Mouse (Mus musculus) thymus, postnatal 25 days (tissue): Measurements from ENCODE around the gene Sema3b.
A peak's percentile ranks its signal among the peaks of the same experiment; 100 is the strongest.

Experiments used
- DNase-seq: peaks from one replicate; pipeline ENCODE4 v3.0.0; 2022

The Sema3b gene

GRCm38 (mm10) chr9:107632478-107632877 lies 23.4 kb upstream of the Sema3b start:
- DNase-seq, result peak; percentile 33

DNA sequence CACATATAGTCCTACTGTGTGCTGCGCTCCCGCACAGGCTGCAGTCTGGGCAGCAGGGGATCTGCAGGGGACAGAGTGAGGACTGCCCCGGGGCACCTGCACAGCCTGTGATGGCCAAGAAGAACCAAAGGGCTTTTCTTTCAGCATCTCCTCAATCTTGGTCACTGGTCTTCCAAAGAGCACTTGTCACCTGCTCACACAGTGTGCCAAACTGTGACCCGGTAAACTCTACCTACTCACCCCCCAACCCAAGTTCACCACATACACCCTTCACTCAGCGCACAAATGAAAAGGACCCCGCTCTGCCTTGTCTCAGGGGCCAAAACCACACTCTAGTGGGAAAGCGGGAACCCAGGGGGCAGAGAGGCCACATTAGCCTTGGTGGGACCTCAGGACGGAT lies 22.8 kb upstream of the Sema3b start:
- no peak for DNase-seq

- DNase-seq, result no peak
These were observed 22.3 kb upstream of the Sema3b start for GRCm38 (mm10) chr9:107631311-107631826.

GRCm38 (mm10) chr9:107630576-107630975 lies 21.5 kb upstream of the Sema3b start:
- DNase-seq, result no peak

DNA sequence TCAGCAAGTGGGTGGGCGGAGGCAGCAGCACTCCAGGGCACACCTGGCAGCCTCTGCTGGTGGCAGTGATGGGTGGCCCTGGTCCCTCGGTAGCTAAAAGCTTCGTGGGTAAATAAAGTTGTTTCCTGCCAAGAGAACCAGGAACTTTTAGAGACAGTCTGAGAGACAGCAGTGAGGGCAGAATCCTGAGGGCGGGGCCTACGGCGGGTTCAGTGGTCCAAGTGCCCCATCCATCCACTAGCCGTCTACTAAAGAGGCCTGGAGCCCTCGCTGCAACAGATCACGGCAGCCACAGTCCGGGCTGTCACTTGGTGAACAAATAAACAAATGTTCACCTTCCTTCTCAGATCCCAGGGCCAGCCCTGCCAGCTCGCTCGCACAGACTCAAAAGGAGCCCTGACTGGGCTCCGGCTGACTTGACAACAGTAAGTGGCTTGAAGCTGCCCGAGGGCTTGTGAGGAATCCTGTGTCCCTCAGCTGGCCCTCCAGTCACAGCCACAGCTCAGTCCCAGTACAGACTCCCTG lies 20.9 kb upstream of the Sema3b start:
- peak; percentile 71 for DNase-seq

DNA sequence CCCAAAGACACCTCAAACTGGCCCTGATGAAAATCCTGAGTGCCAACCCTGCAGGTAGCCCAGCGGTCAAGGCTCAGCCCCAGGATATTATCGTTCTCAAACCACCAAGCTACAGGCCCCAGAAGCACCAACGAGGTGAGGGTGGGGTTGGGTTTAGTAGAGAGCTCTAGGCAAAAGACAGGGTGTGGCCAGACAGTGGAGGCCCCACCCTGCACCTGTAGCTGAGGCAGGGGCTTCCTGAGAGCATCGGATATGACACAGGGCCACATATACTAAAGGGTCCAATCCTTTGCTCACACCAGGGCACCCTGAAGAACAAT lies 20.3 kb upstream of the Sema3b start:
- DNase-seq, result peak; percentile 46

- no peak for DNase-seq
These were observed 19.8 kb upstream of the Sema3b start for GRCm38 (mm10) chr9:107628721-107629410.

DNA sequence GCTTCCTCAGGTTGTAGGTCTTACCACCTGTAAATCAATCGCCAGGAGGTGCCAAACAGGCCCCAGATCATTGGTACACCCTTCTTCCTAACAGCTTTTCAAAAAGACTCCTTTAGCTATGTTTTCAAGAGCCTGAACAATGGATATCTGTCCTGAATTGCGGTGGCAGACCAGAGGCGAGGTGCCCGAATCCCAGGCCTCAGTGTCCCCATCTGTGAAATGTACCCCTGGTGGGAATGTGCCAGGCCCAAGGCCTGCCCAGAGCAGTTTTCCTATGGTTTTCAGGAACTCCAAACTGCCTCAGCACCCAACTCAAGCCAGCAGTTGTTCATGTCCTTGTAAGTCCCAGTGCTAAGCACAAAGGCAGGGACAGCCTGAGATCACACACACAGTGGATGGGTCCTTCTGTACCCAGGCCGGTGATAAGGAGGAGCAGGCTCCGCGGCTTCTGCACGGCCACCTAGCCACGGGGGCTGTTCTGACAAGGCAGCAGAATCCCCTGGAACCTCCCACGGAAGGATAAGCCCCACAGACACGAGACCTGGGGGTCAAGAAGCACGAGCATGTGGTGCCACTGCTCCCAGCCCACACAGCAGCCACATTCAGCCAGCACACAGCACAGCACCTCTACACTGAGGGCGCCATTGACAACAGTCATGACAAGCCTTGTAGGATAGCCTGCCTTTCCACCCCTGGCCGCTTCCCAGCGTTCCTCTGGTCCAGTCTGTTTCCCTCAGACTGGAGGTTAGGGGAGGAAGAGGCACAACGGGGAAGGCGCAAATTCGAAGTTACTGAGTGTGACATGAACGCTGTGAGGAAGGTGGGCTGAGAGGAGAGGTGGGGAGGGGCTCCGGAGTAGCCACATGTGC lies 18.6 kb upstream of the Sema3b start:
- DNase-seq, result no peak

DNA sequence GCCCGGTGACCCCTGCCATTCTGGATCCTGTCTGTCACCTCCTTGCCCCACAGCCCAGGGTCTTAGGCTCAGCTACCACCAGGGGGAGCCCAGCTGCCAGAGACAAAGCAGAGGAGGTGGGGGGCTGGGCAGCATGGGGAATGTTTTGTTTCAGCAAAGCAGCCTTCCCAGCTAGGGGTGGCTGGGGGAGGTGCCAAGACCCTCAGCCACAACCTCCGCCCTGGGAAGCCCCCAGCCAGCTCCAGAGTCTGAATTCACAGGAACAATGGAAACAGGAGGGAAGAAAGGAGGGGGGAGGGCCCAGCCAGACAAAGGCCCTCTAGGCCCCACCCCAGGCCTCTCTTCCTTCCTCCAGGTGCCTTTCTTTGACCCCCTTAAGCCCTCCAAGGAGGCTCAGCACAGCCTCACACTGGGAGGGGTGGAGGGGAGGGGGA lies 17.8 kb upstream of the Sema3b start:
- DNase-seq, result peak; percentile 95

- no peak for DNase-seq
These were observed 17.3 kb upstream of the Sema3b start for GRCm38 (mm10) chr9:107626158-107626843.

DNA sequence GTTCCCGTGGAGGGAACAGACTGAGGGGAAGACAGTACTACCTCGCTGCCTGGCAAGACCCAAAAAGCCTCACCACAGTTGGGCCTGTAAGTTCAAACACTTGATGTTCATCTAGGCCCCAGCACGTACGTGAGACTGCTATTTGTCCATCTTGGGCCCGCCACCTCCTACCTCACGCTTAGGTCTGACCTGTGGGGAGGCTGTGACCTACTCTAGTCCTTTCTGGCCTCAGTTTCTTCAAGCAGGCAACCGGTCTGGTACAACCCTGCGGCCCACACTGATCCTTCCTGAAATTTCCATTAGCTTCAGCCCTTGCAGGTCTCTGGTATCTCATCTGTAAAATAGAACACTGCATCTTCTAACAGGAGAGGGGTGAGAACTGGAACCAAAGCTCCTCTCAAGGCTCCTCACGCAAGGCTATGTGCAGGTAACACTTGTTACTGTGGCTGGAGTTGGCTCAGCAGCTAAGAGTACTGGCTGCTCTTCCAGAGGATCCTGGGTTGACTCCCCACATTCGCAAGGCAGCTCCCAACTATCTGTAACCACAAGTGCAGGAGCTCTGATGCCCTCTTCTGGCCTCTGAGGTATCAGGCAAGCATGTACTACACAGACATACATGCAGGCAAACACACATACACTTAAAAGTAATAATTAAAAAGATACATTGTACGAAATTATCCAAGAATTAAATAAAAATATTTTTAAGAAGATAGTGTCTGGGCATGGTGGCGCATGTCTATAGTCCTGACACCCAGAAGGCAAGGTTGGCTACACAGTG lies 16.5 kb upstream of the Sema3b start:
- peak; percentile 40 for DNase-seq

GRCm38 (mm10) chr9:107624951-107625350 lies 15.9 kb upstream of the Sema3b start:
- no peak for DNase-seq

- DNase-seq, result peak; percentile 69
These were observed 15.5 kb upstream of the Sema3b start for GRCm38 (mm10) chr9:107624539-107624938.

DNA sequence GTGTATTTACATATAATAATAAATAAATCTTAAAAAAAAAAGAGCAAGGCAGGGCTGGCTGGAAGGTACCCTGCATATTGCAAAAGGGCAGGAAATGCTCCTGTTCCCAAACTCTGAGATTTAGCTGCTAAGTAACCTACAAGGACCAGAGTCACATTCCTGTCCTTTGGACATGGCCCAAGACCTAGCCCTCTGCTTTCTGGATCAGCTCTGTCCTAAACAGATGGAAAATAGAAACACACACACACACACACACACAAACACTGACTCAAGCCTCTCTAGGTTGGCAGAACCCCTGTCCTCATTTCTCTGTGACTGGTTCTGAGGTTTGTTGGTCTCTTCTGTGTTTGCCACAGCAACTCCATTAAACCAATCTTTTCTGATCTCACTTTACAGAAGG lies 11.9 kb upstream of the Sema3b start:
- DNase-seq, result no peak

GRCm38 (mm10) chr9:107619546-107619879 lies 10.5 kb upstream of the Sema3b start:
- DNase-seq, result no peak

- DNase-seq, result no peak
These were observed 9.9 kb upstream of the Sema3b start for GRCm38 (mm10) chr9:107618778-107619545.

DNA sequence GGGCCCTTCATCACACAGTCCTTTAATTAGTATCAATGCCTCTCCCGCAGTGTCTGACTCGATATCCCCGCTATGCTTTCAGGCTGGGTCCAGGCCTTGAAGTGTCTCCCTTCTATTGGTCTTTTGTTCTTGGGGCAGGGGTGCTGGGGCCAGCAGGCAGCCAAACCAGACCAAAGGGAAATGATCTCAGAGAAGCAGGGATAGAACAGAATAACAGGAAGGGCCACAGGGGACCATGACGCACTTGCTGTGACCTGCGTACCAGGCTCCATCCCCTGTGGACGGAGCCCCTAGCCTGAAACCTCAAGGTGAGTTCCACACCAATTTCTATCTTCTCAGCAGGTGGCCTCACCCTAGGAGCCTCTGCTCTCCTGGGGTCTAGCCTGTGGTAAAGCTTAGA lies 9.1 kb upstream of the Sema3b start:
- no peak for DNase-seq

DNA sequence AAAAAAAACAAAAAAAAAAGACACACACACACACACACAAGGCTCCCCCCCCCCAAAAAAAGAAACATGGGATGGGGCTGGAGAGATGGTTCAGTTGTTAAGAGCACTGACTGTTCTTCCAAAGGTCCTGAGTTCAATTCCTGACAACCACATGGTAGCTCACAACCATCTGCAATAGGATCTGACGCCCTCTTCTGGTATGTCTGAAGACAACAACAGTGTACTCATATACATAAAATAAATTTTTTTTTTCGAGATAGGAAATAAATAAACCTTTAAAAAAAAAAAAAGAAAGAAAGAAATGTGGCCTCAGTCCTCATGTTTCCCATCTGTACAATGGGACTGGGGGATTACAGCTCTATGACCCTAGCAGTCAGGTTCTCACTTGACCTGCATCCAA lies 8.4 kb upstream of the Sema3b start:
- no peak for DNase-seq

DNA sequence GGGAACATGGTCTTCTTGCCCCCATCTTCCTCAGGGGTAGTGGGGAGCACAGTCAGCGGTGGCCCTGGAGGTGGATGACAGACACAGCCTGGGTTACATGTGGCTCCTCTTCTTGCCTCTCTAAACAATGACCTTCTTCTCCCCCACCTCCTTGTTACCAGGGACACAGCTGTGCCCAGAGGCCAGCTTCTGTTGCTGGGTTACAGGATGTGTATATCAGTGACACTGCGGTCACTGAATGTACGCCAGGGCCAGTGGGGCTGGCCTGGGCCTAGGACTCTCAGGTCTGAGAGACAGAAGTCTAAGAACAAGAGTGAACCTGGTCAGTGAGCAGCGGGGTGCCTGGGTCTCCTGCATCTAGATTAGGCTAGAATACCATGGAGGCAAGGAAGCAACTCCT lies 6.0 kb upstream of the Sema3b start:
- DNase-seq, result no peak

GRCm38 (mm10) chr9:107612945-107613569 lies 4.0 kb upstream of the Sema3b start:
- DNase-seq, result no peak

DNA sequence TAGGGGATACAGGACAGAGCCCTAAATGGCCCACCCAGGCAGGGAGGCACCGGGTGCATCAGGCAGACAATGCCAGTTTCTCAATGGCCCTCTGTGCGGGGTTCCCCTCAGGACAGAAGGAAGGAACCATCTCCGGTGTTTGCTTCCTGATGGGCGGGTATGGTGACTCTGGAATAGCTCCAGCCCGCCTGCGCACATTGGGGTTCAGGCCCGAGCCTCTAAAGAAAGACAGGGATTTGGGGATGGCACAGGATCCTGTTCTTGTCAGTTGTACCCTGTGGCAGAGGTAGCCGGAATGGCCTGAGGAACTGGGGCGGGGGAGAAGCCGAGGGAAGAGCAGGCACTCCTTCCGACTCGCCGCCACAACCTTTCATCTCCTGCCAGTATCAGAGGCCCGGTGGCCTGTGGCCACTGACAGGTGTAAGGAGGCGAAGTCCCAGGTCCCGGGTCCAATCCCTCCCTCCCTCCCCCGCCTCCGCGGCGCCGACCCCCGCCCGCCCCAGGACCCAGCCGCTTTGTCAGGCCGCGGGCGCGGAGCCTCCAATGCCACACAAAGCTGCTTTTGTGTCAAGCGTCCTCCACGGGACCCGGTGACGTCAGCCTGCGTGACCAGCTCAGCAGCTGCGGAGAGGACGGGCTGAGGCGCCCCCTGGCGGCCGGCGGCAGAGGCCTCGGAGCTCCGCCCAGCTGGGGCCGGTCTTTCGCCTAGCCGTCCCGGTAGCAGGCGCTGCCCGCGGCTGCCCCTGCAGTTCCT lies 3.3 kb upstream of the Sema3b start:
- DNase-seq, result peak; percentile 98
